Mouse (Mus musculus) hindbrain, embryonic 15.5 days (tissue): ENCODE data around the gene Plekha3. TPM values are rescaled to one million over a fixed set of nuclear protein-coding genes. Genes with fewer than 3 reads are reported as not detected.

Source experiments
- ATAC-seq: fragments of 200-750 bp; cut with Nextera tagmentation; 2 replicates; pipeline ENCODE4 v1.8.0; 2017; ENCODE audit warnings: low read depth, moderate number of reproducible peaks, moderate TSS enrichment; ENCODE audit not compliant: low FRiP score
- H3K27ac ChIP-seq: fragments of 300-500 bp; sonication (generic); replicated peaks from 2 replicates; pipeline ENCODE4 v1.5.1; 2015; ENCODE audit warnings: mild to moderate bottlenecking, inconsistent platforms
- H3K27me3 ChIP-seq: fragments of 300-500 bp; sonication (generic); 2 replicates; pipeline ENCODE4 v1.6.1; 2015; ENCODE audit warnings: control low read depth, inconsistent platforms
- H3K36me3 ChIP-seq: fragments of 300-500 bp; sonication (generic); 2 replicates; pipeline ENCODE4 v1.6.1; 2015; ENCODE audit warnings: control low read depth, inconsistent platforms
- H3K4me1 ChIP-seq: fragments of 300-500 bp; sonication (generic); replicated peaks from 2 replicates; pipeline ENCODE4 v1.6.1; 2015; ENCODE audit warnings: control low read depth, inconsistent platforms
- H3K4me2 ChIP-seq: fragments of 300-500 bp; sonication (generic); 2 replicates; pipeline ENCODE4 v1.6.1; 2015; ENCODE audit warnings: moderate library complexity, mild to moderate bottlenecking, inconsistent platforms
- H3K4me3 ChIP-seq: fragments of 300-500 bp; sonication (generic); 2 replicates; pipeline ENCODE4 v1.5.1; 2015; ENCODE audit warnings: mild to moderate bottlenecking, inconsistent platforms
- H3K9ac ChIP-seq: fragments of 300-500 bp; sonication (generic); 2 replicates; pipeline ENCODE4 v1.6.1; 2015; ENCODE audit warnings: inconsistent platforms
- H3K9me3 ChIP-seq: fragments of 300-500 bp; sonication (generic); 2 replicates; pipeline ENCODE4 v1.6.1; 2016; ENCODE audit warnings: control low read depth, inconsistent platforms
- WGBS: fragments of 180-500 bp; shearing (Covaris S2); methylation state at CpG from one replicate; pipeline ENCODE4 v1.1.7; 2015; 5-methylcytosine and 5-hydroxymethylcytosine counted together
- polyA plus RNA-seq: library from polyadenylated mRNA; unstranded; fragments of >200 nt; fragmentation: Nextera tagmentation; extraction: Ambion mirVana; gene quantifications from 2 replicates; pipeline ENCODE4 v1.2.1, GENCODE M21; 2015

Plekha3 gene
- polyA plus RNA-seq, 1 experiment from 2014 or later: 13.0 TPM

DNA sequence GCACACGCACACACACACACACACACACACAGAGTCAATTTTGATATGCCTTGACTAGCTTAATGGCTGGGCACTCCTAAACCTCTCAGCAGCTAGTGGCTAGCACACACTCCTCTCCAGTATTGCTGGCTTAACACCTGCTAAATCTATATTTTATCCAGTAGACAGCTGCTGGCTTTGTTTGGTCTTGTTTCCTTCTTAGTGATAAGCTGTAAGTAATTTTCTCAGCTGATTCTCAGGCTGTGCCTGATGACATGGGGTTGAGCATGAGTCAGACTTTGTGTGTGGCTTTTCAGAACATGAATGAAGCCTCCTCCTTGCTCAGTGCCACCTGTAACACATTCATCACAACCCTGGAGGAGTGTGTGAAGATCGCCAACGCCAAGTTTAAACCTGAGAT is 11.9 kb downstream of the Plekha3 start:
- no peak overlapping the region for H3K9ac ChIP-seq
- H3K4me1 ChIP-seq: no peaks in the 10 kb centered on the region
- no peak for ATAC-seq
- no peak overlapping the region for H3K4me2 ChIP-seq
- H3K27me3 ChIP-seq: no peaks in the 10 kb centered on the region
- no peak overlapping the region for H3K27ac ChIP-seq
- 94% methylated on average over 3 of the region's 3 CpGs for WGBS
- peaks cover 83% of the 10 kb centered on the region for H3K36me3 ChIP-seq
- H3K9me3 ChIP-seq: no peaks in the 10 kb centered on the region
- H3K4me3 ChIP-seq: no peak overlapping the region

DNA sequence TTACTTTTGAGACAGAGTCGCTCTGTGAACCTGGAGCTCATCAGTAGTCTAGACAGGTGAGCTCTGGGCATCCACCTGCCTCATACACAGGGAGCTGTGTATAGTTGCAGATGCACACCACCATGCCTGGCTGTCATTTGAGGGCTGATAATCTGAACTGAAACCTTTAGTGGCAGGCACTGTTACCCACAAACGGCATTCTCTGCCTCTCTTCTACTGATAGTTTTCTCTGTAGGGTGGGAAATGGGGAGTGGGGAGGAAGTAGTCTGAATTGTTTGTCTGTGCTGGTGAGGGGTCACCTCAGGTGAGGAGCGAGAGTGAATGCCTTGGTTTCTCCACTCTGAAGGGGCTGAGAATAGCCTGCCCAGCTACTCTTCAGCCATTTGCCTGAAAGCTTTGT is 12.5 kb downstream of the Plekha3 start:
- WGBS: 85% methylated on average over 3 of the region's 3 CpGs
- ATAC-seq: no peak
- peaks cover 82% of the 10 kb centered on the region for H3K36me3 ChIP-seq
- no peaks in the 10 kb centered on the region for H3K9me3 ChIP-seq
- no peaks in the 10 kb centered on the region for H3K27me3 ChIP-seq
- H3K9ac ChIP-seq: no peak overlapping the region
- H3K4me2 ChIP-seq: no peak overlapping the region
- no peak overlapping the region for H3K27ac ChIP-seq
- no peak overlapping the region for H3K4me3 ChIP-seq
- H3K4me1 ChIP-seq: no peaks in the 10 kb centered on the region

DNA sequence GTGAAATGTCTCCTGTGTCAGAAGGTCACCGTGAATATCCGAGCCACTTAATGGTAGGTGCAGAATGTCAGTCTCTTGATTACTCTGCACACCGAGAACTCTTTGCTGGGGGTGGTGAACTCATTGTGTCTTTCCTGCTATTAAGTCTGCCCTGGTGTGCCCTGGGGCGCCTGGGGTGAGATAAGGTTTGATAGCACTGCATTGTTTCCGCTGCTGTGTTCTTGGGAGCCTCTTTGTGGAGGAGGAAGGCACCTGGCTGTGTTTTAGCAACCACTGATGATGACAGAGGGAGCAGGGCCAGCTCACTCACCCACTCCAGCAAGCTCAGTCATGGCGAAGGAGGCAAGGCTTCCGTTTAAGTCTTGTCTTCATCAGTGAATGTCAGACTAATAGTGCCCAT is 13.1 kb downstream of the Plekha3 start:
- Histone ChIP-seq H3K4me2 (no peak overlapping the region), H3K27me3 (no peaks in the 10 kb centered on the region), H3K4me1 (no peaks in the 10 kb centered on the region), H3K27ac (no peak overlapping the region), H3K9me3 (no peaks in the 10 kb centered on the region), H3K9ac (no peak overlapping the region), H3K4me3 (no peak overlapping the region), H3K36me3 (peaks cover 82% of the 10 kb centered on the region)
- 72% methylated on average over 7 of the region's 7 CpGs for WGBS
- ATAC-seq: no peak

DNA sequence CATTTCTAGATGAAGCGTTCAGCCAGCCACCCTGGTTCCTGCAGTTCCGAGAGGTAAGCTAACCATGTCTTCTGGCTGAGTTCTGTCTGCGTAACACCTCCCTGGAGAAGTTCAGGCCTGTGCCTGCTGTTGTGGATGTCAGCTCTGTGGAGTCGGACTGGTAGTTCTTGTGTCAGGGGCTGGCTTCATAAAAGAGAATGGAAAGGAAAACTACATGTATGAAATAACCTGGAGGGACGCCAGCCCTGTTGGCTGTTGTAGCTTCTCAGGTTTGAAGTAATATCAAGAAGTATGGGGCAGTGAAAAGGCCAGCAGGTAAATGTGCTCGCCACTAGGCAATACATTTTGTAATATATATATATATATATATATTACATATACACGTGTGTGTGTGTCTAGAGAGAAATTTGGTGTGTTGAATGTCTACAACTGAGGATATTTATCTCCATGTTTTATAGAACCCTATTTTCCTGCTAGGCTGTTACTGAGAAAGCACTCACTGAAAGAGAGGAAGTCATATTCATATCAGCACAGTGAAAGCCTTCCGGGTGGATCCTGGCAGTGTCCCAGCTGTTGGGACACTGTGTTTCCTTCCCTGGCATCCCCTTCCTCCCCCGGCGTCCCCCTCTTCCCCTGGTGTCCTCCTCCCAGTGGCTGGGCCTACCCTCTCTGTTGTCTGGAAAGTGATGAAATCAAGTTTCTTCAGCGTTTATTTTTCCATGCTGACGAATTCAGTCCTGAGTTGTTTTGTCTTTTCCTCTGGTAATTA is 15.5 kb downstream of the Plekha3 start:
- Histone ChIP-seq H3K4me2 (no peak overlapping the region), H3K9me3 (no peaks in the 10 kb centered on the region), H3K36me3 (peaks cover 82% of the 10 kb centered on the region), H3K27ac (no peak overlapping the region), H3K9ac (no peak overlapping the region), H3K4me3 (no peak overlapping the region), H3K4me1 (no peaks in the 10 kb centered on the region), H3K27me3 (no peaks in the 10 kb centered on the region)
- 85% methylated on average over 12 of the region's 12 CpGs for WGBS
- ATAC-seq: no peak

- WGBS: 77% methylated on average over 5 of the region's 5 CpGs
- H3K4me3 ChIP-seq: no peak overlapping the region
- H3K9ac ChIP-seq: no peak overlapping the region
- H3K36me3 ChIP-seq: peaks cover 59% of the 10 kb centered on the region
- H3K27ac ChIP-seq: no peak overlapping the region
- ATAC-seq: no peak
- H3K9me3 ChIP-seq: no peaks in the 10 kb centered on the region
- no peaks in the 10 kb centered on the region for H3K27me3 ChIP-seq
- no peaks in the 10 kb centered on the region for H3K4me1 ChIP-seq
- H3K4me2 ChIP-seq: no peak overlapping the region
These were observed 18.7 kb downstream of the Plekha3 start for GRCm38 (mm10) chr2:76693765-76694164.

DNA sequence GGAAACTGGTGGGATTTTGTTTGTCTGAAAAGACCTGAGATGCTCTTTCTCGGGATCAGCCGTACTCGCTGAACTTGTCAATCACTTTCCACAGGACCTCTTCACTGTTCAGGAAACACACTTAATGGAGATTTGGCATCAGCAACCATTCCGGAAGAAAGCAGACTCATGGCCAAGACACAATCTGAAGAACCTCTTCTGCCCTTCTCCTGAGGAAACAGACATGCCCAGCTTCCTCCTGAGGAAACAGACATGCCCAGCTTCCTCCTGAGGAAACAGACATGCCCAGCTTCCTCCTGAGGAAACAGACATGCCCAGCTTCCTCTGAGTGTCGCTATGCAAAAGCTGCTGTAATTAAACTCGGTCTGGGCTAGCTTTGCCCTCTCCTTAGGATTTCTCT is 20.2 kb downstream of the Plekha3 start:
- H3K9me3 ChIP-seq: no peaks in the 10 kb centered on the region
- no peak overlapping the region for H3K4me2 ChIP-seq
- no peak overlapping the region for H3K9ac ChIP-seq
- no peak overlapping the region for H3K4me3 ChIP-seq
- no peak overlapping the region for H3K27ac ChIP-seq
- no peaks in the 10 kb centered on the region for H3K27me3 ChIP-seq
- WGBS: 84% methylated on average over 6 of the region's 6 CpGs
- ATAC-seq: no peak
- H3K36me3 ChIP-seq: peaks cover 56% of the 10 kb centered on the region
- no peaks in the 10 kb centered on the region for H3K4me1 ChIP-seq

GRCm38 (mm10) chr2:76702188-76702587 is 27.1 kb downstream of the Plekha3 start:
- Histone ChIP-seq H3K36me3 (peaks cover 6% of the 10 kb centered on the region; the same call in 1 of the 2 replicates), H3K4me2 (no peak overlapping the region), H3K9me3 (no peaks in the 10 kb centered on the region), H3K27ac (no peak overlapping the region), H3K27me3 (no peaks in the 10 kb centered on the region), H3K4me3 (no peak overlapping the region), H3K4me1 (no peaks in the 10 kb centered on the region), H3K9ac (no peak overlapping the region)
- WGBS: 90% methylated on average over 3 of the region's 3 CpGs
- no peak for ATAC-seq

- no peak overlapping the region for H3K4me2 ChIP-seq
- peaks cover under 1% of the 10 kb centered on the region; the same call in 1 of the 2 replicates for H3K36me3 ChIP-seq
- no peaks in the 10 kb centered on the region for H3K9me3 ChIP-seq
- no peak overlapping the region for H3K4me3 ChIP-seq
- H3K27me3 ChIP-seq: no peaks in the 10 kb centered on the region
- H3K4me1 ChIP-seq: no peaks in the 10 kb centered on the region
- 83% methylated on average over 5 of the region's 5 CpGs for WGBS
- no peak overlapping the region for H3K27ac ChIP-seq
- H3K9ac ChIP-seq: no peak overlapping the region
- no peak for ATAC-seq
These were observed 27.7 kb downstream of the Plekha3 start for GRCm38 (mm10) chr2:76702751-76703150.

DNA sequence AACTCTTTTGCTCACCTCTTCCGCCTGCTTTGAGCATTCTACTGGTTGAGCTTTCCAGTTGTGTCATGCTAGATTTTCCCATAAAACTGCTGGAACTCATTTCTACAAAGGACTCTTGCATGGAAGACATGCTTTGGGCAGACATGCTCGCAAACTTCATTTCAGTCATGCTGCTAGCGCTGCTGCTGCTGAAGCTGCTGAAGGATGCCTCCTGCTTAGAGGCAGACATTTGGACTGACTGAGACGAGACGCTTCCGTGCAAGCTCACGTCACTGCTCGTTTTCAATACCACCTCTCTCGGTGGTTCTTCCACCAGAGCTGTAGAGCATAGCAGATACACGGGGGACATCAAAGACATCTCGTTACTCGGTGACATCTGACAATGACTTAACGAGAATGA is 30.6 kb downstream of the Plekha3 start:
- Histone ChIP-seq H3K4me3 (no peak overlapping the region), H3K27ac (no peak overlapping the region), H3K4me1 (no peaks in the 10 kb centered on the region), H3K9ac (no peak overlapping the region), H3K9me3 (peaks cover 11% of the 10 kb centered on the region), H3K36me3 (peaks cover 18% of the 10 kb centered on the region), H3K27me3 (no peaks in the 10 kb centered on the region), H3K4me2 (no peak overlapping the region)
- ATAC-seq: no peak
- 80% methylated on average over 13 of the region's 13 CpGs for WGBS

DNA sequence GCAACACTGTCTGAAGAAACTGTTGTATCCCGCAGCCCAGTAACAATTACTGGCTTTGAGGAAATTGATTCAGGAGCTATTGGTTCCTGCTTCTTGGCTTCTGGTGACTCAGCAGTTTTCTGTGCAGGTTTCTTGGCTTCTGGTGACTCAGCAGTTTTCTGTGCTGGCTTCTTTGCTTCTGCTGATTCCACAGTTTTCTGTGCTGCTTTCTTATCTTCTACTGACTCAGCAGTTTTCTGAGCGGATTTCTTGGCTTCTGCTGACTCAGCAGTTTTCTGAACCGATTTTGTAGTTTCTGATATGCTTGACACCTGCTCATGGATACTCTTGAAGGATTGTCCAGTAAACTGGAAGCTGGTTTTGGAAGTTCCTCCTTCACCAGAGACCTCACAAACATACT is 33.4 kb downstream of the Plekha3 start:
- Histone ChIP-seq H3K9me3 (peaks cover 22% of the 10 kb centered on the region), H3K36me3 (peaks cover 39% of the 10 kb centered on the region), H3K27ac (no peak overlapping the region), H3K27me3 (no peaks in the 10 kb centered on the region), H3K4me1 (no peaks in the 10 kb centered on the region), H3K4me3 (no peak overlapping the region), H3K4me2 (no peak overlapping the region), H3K9ac (no peak overlapping the region)
- no peak for ATAC-seq
- 91% methylated on average over 3 of the region's 3 CpGs for WGBS

DNA sequence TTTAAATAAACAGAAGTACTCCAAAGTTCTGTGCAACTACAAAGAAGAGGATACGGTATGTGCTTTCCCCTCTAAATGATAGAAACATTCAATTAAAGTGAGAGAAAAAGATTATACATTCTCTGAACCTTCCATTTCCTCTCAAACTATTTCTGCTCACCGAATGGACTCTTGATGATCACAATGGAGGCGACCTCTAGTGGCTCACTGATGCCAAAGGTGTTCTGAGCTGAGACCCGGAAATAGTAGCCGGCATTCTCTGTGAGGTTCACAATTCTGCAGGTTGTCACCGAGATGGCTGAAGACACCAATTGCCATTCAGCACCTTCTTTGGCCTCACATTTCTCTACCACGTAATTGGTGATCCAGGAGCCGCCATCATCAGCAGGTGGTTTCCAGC is 39.9 kb downstream of the Plekha3 start:
- Histone ChIP-seq H3K4me3 (no peak overlapping the region), H3K9ac (no peak overlapping the region), H3K4me2 (no peak overlapping the region), H3K4me1 (no peaks in the 10 kb centered on the region), H3K27ac (no peak overlapping the region), H3K9me3 (peaks cover 44% of the 10 kb centered on the region), H3K36me3 (peaks cover 84% of the 10 kb centered on the region), H3K27me3 (no peaks in the 10 kb centered on the region)
- 80% methylated on average over 8 of the region's 8 CpGs for WGBS
- ATAC-seq: no peak

- Histone ChIP-seq H3K4me3 (no peak overlapping the region), H3K4me2 (no peak overlapping the region), H3K9me3 (peaks cover 35% of the 10 kb centered on the region), H3K36me3 (peaks cover 75% of the 10 kb centered on the region), H3K27ac (no peak overlapping the region), H3K4me1 (no peaks in the 10 kb centered on the region), H3K9ac (no peak overlapping the region), H3K27me3 (no peaks in the 10 kb centered on the region)
- no peak for ATAC-seq
- 98% methylated on average over 14 of the region's 14 CpGs for WGBS
These were observed 44.6 kb downstream of the Plekha3 start for GRCm38 (mm10) chr2:76719650-76720049.
